Mouse (Mus musculus): ENCODE measurements around the gene Zcchc7. TPM values are rescaled to one million over a fixed set of nuclear protein-coding genes. Genes with fewer than 3 reads are reported as not detected.

The Zcchc7 gene
- polyA plus RNA-seq, 1 experiment from 2014 or later: 43.6 TPM

Small RNAs within 50 kb of the gene (microRNA-seq; reads per million reads assigned to microRNA genes)
- gene Gm22639: not detected

Other genes with a start within 250 kb of the Zcchc7 start
- not detected in 2 replicates for gene Pax5, start 45.4 kb upstream of the Zcchc7 start, polyA plus RNA-seq (2015; fragmentation: Nextera tagmentation; extraction: Ambion mirVana)
- 47.1 and 53.2 TPM in 2 replicates for gene Grhpr, start 225.5 kb downstream of the Zcchc7 start, polyA plus RNA-seq (2015; fragmentation: Nextera tagmentation; extraction: Ambion mirVana)